Mouse (Mus musculus) cortical plate, adult 2 months (tissue): Measurements from ENCODE around the gene Rs1.

Experiments used
- CTCF ChIP-seq: fragments of 200-500 bp; IDR thresholded peaks from 2 replicates; pipeline ENCODE4 v1.5.1; 2011; ENCODE audit warnings: mild to moderate bottlenecking, control low read depth, low read length; ENCODE audit not compliant: insufficient read depth; ENCODE audit errors: extremely low read depth
- POLR2A ChIP-seq: fragments of 200-500 bp; IDR thresholded peaks from 2 replicates; pipeline ENCODE4 v1.6.1; 2011; ENCODE audit warnings: mild to moderate bottlenecking, low read length, control low read depth; ENCODE audit not compliant: insufficient read depth; ENCODE audit errors: extremely low read depth

GRCm38 (mm10) chrX:160750808-160751207, 17.0 kb upstream of the Rs1 start:
- TF ChIP-seq POLR2A (no peak), CTCF (no peak)
